Mouse (Mus musculus) liver, embryonic 15.5 days (tissue): ENCODE data around the gene Syk. TPM values are rescaled to one million over a fixed set of nuclear protein-coding genes. Genes with fewer than 3 reads are reported as not detected.

Source experiments
- ATAC-seq: fragments of 200-750 bp; cut with Nextera tagmentation; 2 replicates; pipeline ENCODE4 v1.8.0; 2017; ENCODE audit warnings: moderate number of reproducible peaks, mild to moderate bottlenecking, moderate library complexity; ENCODE audit not compliant: insufficient read depth
- H3K27ac ChIP-seq: fragments of 300-500 bp; sonication (generic); replicated peaks from 2 replicates; pipeline ENCODE4 v1.5.1; 2015; ENCODE audit warnings: mild to moderate bottlenecking, inconsistent platforms
- H3K27me3 ChIP-seq: fragments of 300-500 bp; sonication (generic); 2 replicates; pipeline ENCODE4 v1.6.1; 2015; ENCODE audit warnings: mild to moderate bottlenecking, inconsistent platforms
- H3K36me3 ChIP-seq: fragments of 300-500 bp; sonication (generic); replicated peaks from 2 replicates; pipeline ENCODE4 v1.6.1; 2015; ENCODE audit warnings: moderate library complexity, mild to moderate bottlenecking, inconsistent platforms
- H3K4me1 ChIP-seq: fragments of 300-500 bp; sonication (generic); replicated peaks from 2 replicates; pipeline ENCODE4 v1.6.1; 2015; ENCODE audit warnings: inconsistent platforms
- H3K4me2 ChIP-seq: fragments of 300-500 bp; sonication (generic); 2 replicates; pipeline ENCODE4 v1.6.1; 2015; ENCODE audit warnings: moderate library complexity, mild to moderate bottlenecking, inconsistent platforms
- H3K4me3 ChIP-seq: fragments of 300-500 bp; sonication (generic); replicated peaks from 2 replicates; pipeline ENCODE4 v1.5.1; 2015; ENCODE audit warnings: mild to moderate bottlenecking, inconsistent platforms
- H3K9ac ChIP-seq: fragments of 300-500 bp; sonication (generic); 2 replicates; pipeline ENCODE4 v1.6.1; 2015; ENCODE audit warnings: moderate library complexity, mild to moderate bottlenecking, inconsistent platforms
- H3K9me3 ChIP-seq: fragments of 300-500 bp; sonication (generic); replicated peaks from 2 replicates; pipeline ENCODE4 v1.6.1; 2016; ENCODE audit warnings: inconsistent platforms
- WGBS: fragments of 180-500 bp; shearing (Covaris S2); methylation state at CpG from one replicate; pipeline ENCODE4 v1.1.7; 2015; ENCODE audit warnings: mixed read lengths; ENCODE audit not compliant: insufficient replicate concordance; 5-methylcytosine and 5-hydroxymethylcytosine counted together
- polyA plus RNA-seq: library from polyadenylated mRNA; unstranded; fragments of >200 nt; fragmentation: Nextera tagmentation; extraction: Ambion mirVana; gene quantifications from 2 replicates; pipeline ENCODE4 v1.2.1, GENCODE M21; 2015

Syk gene
- polyA plus RNA-seq, 1 experiment from 2014 or later: 5.1 TPM

- Histone ChIP-seq H3K9ac (no peak overlapping the region), H3K4me3 (no peak overlapping the region), H3K9me3 (no peaks in the 10 kb centered on the region), H3K27me3 (no peaks in the 10 kb centered on the region), H3K4me1 (peaks cover 4% of the 10 kb centered on the region), H3K36me3 (no peaks in the 10 kb centered on the region), H3K27ac (no peak overlapping the region), H3K4me2 (no peak overlapping the region)
- ATAC-seq: no peak
- 42% methylated on average over 4 of the region's 4 CpGs for WGBS
These were observed 41.1 kb downstream of the Syk start for GRCm38 (mm10) chr13:52624038-52624437.

- Histone ChIP-seq H3K4me3 (no peak overlapping the region), H3K4me1 (no peaks in the 10 kb centered on the region), H3K4me2 (no peak overlapping the region), H3K36me3 (no peaks in the 10 kb centered on the region), H3K27me3 (no peaks in the 10 kb centered on the region), H3K9me3 (no peaks in the 10 kb centered on the region), H3K27ac (no peak overlapping the region), H3K9ac (no peak overlapping the region)
- ATAC-seq: no peak
- WGBS: 39% methylated on average over 9 of the region's 9 CpGs
These were observed 45.6 kb downstream of the Syk start for GRCm38 (mm10) chr13:52628602-52629001.

GRCm38 (mm10) chr13:52631624-52632023 is 48.7 kb downstream of the Syk start:
- H3K4me1 ChIP-seq: no peaks in the 10 kb centered on the region
- H3K27me3 ChIP-seq: no peaks in the 10 kb centered on the region
- H3K4me2 ChIP-seq: no peak overlapping the region
- H3K9me3 ChIP-seq: no peaks in the 10 kb centered on the region
- H3K4me3 ChIP-seq: no peak overlapping the region
- no peak overlapping the region for H3K9ac ChIP-seq
- 59% methylated on average over 4 of the region's 4 CpGs for WGBS
- H3K27ac ChIP-seq: no peak overlapping the region
- H3K36me3 ChIP-seq: no peaks in the 10 kb centered on the region
- no peak for ATAC-seq

- Histone ChIP-seq H3K9me3 (no peaks in the 10 kb centered on the region), H3K36me3 (peaks cover 8% of the 10 kb centered on the region), H3K4me3 (no peak overlapping the region), H3K4me1 (no peaks in the 10 kb centered on the region), H3K27ac (no peak overlapping the region), H3K27me3 (no peaks in the 10 kb centered on the region), H3K9ac (no peak overlapping the region), H3K4me2 (no peak overlapping the region)
- 63% methylated on average over 3 of the region's 3 CpGs for WGBS
- no peak for ATAC-seq
These were observed 52.5 kb downstream of the Syk start for GRCm38 (mm10) chr13:52635484-52635883.

- WGBS: 66% methylated on average over 10 of the region's 10 CpGs
- Histone ChIP-seq H3K4me1 (no peaks in the 10 kb centered on the region), H3K9me3 (no peaks in the 10 kb centered on the region), H3K4me3 (no peak overlapping the region), H3K27me3 (no peaks in the 10 kb centered on the region), H3K9ac (no peak overlapping the region), H3K27ac (no peak overlapping the region), H3K36me3 (peaks cover 10% of the 10 kb centered on the region), H3K4me2 (no peak overlapping the region)
- ATAC-seq: no peak
These were observed 53.3 kb downstream of the Syk start for GRCm38 (mm10) chr13:52636176-52636748.

GRCm38 (mm10) chr13:52646566-52646965 is 63.6 kb downstream of the Syk start:
- no peaks in the 10 kb centered on the region for H3K27me3 ChIP-seq
- no peaks in the 10 kb centered on the region for H3K9me3 ChIP-seq
- H3K4me3 ChIP-seq: no peak overlapping the region
- 63% methylated on average over 3 of the region's 3 CpGs for WGBS
- H3K9ac ChIP-seq: no peak overlapping the region
- ATAC-seq: no peak
- no peaks in the 10 kb centered on the region for H3K4me1 ChIP-seq
- H3K4me2 ChIP-seq: no peak overlapping the region
- peaks cover 6% of the 10 kb centered on the region; the same call in 1 of the 2 replicates for H3K36me3 ChIP-seq
- H3K27ac ChIP-seq: no peak overlapping the region

GRCm38 (mm10) chr13:52647996-52648712 is 65.2 kb downstream of the Syk start:
- Histone ChIP-seq H3K4me3 (no peak overlapping the region), H3K27me3 (no peaks in the 10 kb centered on the region), H3K4me1 (no peaks in the 10 kb centered on the region), H3K36me3 (peaks cover 6% of the 10 kb centered on the region; the same call in 1 of the 2 replicates), H3K9ac (no peak overlapping the region), H3K27ac (no peak overlapping the region), H3K9me3 (no peaks in the 10 kb centered on the region), H3K4me2 (no peak overlapping the region)
- no peak for ATAC-seq
- 66% methylated on average over 11 of the region's 11 CpGs for WGBS

GRCm38 (mm10) chr13:52649791-52650418 is 66.9 kb downstream of the Syk start:
- no peaks in the 10 kb centered on the region for H3K9me3 ChIP-seq
- no peak for ATAC-seq

GRCm38 (mm10) chr13:52651383-52652252 is 68.6 kb downstream of the Syk start:
- no peak overlapping the region for H3K27ac ChIP-seq
- ATAC-seq: no peak
- no peaks in the 10 kb centered on the region for H3K9me3 ChIP-seq
- no peak overlapping the region for H3K4me3 ChIP-seq
- no peak overlapping the region for H3K4me2 ChIP-seq
- peaks cover 12% of the 10 kb centered on the region for H3K27me3 ChIP-seq
- H3K36me3 ChIP-seq: no peaks in the 10 kb centered on the region
- WGBS: 38% methylated on average over 11 of the region's 12 CpGs
- no peak overlapping the region for H3K9ac ChIP-seq
- H3K4me1 ChIP-seq: no peaks in the 10 kb centered on the region

More at GRCm38 (mm10) chr13:52649791-52650418, 66.9 kb downstream of the Syk start:
- H3K27ac ChIP-seq: no peak overlapping the region
- H3K4me3 ChIP-seq: no peak overlapping the region
- H3K4me1 ChIP-seq: no peaks in the 10 kb centered on the region
- H3K36me3 ChIP-seq: peaks cover under 1% of the 10 kb centered on the region; the same call in 1 of the 2 replicates
- H3K27me3 ChIP-seq: peaks cover 3% of the 10 kb centered on the region; the same call in 1 of the 2 replicates
- no peak overlapping the region for H3K4me2 ChIP-seq
- 82% methylated on average over 6 of the region's 6 CpGs for WGBS
- no peak overlapping the region for H3K9ac ChIP-seq

- ATAC-seq: no peak
- Histone ChIP-seq H3K9ac (no peak overlapping the region), H3K27me3 (peaks cover 12% of the 10 kb centered on the region), H3K36me3 (no peaks in the 10 kb centered on the region), H3K27ac (no peak overlapping the region), H3K4me1 (no peaks in the 10 kb centered on the region), H3K9me3 (no peaks in the 10 kb centered on the region), H3K4me3 (no peak overlapping the region), H3K4me2 (no peak overlapping the region)
- WGBS: 67% methylated on average over 8 of the region's 8 CpGs
These were observed 69.3 kb downstream of the Syk start for GRCm38 (mm10) chr13:52652253-52652628.
